Mouse (Mus musculus) kidney, embryonic 16.5 days (tissue): ENCODE results near the gene Map3k5. TPM values are rescaled to one million over a fixed set of nuclear protein-coding genes. Genes with fewer than 3 reads are reported as not detected.

Experiments
- ATAC-seq: fragments of 200-750 bp; cut with Nextera tagmentation; 2 replicates; pipeline ENCODE4 v1.8.0; 2017; ENCODE audit warnings: moderate TSS enrichment; ENCODE audit not compliant: low FRiP score, low TSS enrichment
- H3K27ac ChIP-seq: fragments of 300-500 bp; sonication (generic); 2 replicates; pipeline ENCODE4 v1.5.1; 2014; ENCODE audit warnings: low read length
- H3K27me3 ChIP-seq: fragments of 300-500 bp; sonication (generic); 2 replicates; pipeline ENCODE4 v1.6.1; 2014; ENCODE audit warnings: low read length, control low read depth, mixed read lengths; ENCODE audit not compliant: insufficient read depth
- H3K36me3 ChIP-seq: fragments of 300-500 bp; sonication (generic); 2 replicates; pipeline ENCODE4 v1.6.1; 2014; ENCODE audit warnings: low read length, control low read depth, mixed read lengths; ENCODE audit not compliant: insufficient read depth
- H3K4me1 ChIP-seq: fragments of 300-500 bp; sonication (generic); 2 replicates; pipeline ENCODE4 v1.6.1; 2014; ENCODE audit warnings: low read length, control low read depth, mixed read lengths; ENCODE audit not compliant: insufficient read depth
- H3K4me2 ChIP-seq: fragments of 300-500 bp; sonication (generic); replicated peaks from 2 replicates; pipeline ENCODE4 v1.6.1; 2014; ENCODE audit warnings: low read depth, low read length
- H3K4me3 ChIP-seq: fragments of 300-500 bp; sonication (generic); 2 replicates; pipeline ENCODE4 v1.5.1; 2014; ENCODE audit warnings: mild to moderate bottlenecking, low read length
- H3K9ac ChIP-seq: fragments of 300-500 bp; sonication (generic); replicated peaks from 2 replicates; pipeline ENCODE4 v1.6.1; 2014; ENCODE audit warnings: low read length
- H3K9me3 ChIP-seq: fragments of 300-500 bp; sonication (generic); 2 replicates; pipeline ENCODE4 v1.6.1; 2016; ENCODE audit warnings: low read length, control low read depth
- WGBS: fragments of 180-500 bp; shearing (Covaris S2); extraction: QIAGEN DNeasy Blood & Tissue Kit; methylation state at CpG from one replicate; pipeline ENCODE4 v1.1.7; 2014; 5-methylcytosine and 5-hydroxymethylcytosine counted together
- polyA plus RNA-seq: library from polyadenylated mRNA; unstranded; fragments of >200 nt; fragmentation: Nextera tagmentation; extraction: Ambion mirVana; gene quantifications from 2 replicates; pipeline ENCODE4 v1.2.1, GENCODE M21; 2015

Map3k5 gene
- polyA plus RNA-seq, 1 experiment from 2014 or later: 2.4 TPM

GRCm38 (mm10) chr10:20101456-20101855, 167.2 kb downstream of the Map3k5 start:
- Histone ChIP-seq H3K27me3 (no peaks in the 10 kb centered on the region), H3K4me1 (no peaks in the 10 kb centered on the region; the same call in 1 of the 2 replicates), H3K27ac (no peak overlapping the region), H3K4me2 (no peak overlapping the region), H3K9me3 (no peaks in the 10 kb centered on the region), H3K36me3 (peaks cover 7% of the 10 kb centered on the region; the same call in 1 of the 2 replicates), H3K4me3 (no peak overlapping the region), H3K9ac (no peak overlapping the region)
- WGBS: 96% methylated on average over 6 of the region's 6 CpGs
- ATAC-seq: no peak

DNA sequence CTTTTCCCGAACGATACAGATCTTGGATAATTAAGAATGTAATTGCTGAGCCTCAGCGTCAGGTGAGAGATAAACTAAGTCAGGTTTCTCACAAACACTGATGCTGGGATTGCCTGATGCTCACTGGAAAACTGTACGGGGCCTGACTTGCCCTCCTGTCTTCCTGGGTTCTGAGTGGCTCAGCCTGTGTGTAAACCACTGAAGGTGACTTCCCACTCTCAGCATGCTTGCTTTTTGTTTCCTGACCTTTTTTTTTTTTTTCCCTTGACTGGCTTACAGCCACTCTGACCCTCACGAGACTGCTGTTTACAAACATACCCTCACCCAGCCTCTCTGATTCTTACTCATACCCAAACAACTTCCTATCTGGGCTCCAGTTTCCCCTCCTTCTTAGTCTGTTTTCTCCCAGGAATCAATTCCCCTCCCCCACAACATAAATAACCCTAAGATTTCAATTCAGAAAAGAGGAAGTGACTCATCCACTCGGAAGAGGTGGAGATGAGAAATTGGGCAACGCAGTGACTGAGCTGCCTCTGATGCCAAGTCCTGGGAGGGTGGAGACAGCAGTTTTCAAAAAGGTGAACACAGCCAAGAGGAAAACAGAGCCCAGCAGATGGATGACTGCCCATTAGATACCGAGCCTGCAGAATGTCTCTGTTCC, 170.1 kb downstream of the Map3k5 start:
- WGBS: 59% methylated on average over 8 of the region's 8 CpGs
- Histone ChIP-seq H3K4me1 (no peaks in the 10 kb centered on the region; the same call in 1 of the 2 replicates), H3K9ac (no peak overlapping the region), H3K27ac (no peak overlapping the region), H3K9me3 (no peaks in the 10 kb centered on the region), H3K4me2 (no peak overlapping the region), H3K27me3 (no peaks in the 10 kb centered on the region), H3K36me3 (peaks cover 6% of the 10 kb centered on the region; the same call in 1 of the 2 replicates), H3K4me3 (no peak overlapping the region)
- no peak for ATAC-seq

GRCm38 (mm10) chr10:20105575-20105974, 171.3 kb downstream of the Map3k5 start:
- no peaks in the 10 kb centered on the region for H3K9me3 ChIP-seq
- H3K36me3 ChIP-seq: no peaks in the 10 kb centered on the region
- no peak overlapping the region for H3K27ac ChIP-seq
- H3K4me1 ChIP-seq: no peaks in the 10 kb centered on the region; the same call in 1 of the 2 replicates
- no peak overlapping the region for H3K4me2 ChIP-seq
- no peaks in the 10 kb centered on the region for H3K27me3 ChIP-seq
- WGBS: 67% methylated on average over 4 of the region's 4 CpGs
- no peak overlapping the region for H3K9ac ChIP-seq
- ATAC-seq: no peak
- no peak overlapping the region for H3K4me3 ChIP-seq

GRCm38 (mm10) chr10:20107031-20107430, 172.8 kb downstream of the Map3k5 start:
- Histone ChIP-seq H3K9me3 (no peaks in the 10 kb centered on the region), H3K9ac (no peak overlapping the region), H3K27ac (no peak overlapping the region), H3K4me1 (no peaks in the 10 kb centered on the region; the same call in 1 of the 2 replicates), H3K27me3 (no peaks in the 10 kb centered on the region), H3K4me3 (no peak overlapping the region), H3K4me2 (no peak overlapping the region), H3K36me3 (no peaks in the 10 kb centered on the region)
- 90% methylated on average over 14 of the region's 14 CpGs for WGBS
- ATAC-seq: no peak

DNA sequence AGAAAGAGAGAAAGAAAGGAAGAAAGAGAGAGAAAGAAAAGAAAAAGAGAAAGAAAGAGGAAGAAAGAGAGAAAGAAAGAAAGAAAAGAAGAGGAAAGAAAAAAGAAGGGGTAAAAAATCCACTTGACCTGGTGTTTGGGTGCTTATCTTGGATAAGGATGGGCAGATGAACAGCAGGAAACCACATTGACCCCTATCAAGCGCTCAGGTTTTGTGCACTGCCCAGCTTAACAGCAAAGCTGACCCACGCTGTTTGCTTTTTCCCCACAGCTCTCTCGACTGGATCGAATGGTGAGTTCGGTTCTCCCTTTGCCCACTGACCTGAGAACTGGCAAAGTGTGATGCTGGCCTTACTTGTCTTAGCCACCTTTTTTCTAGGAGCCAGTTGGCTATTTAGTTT, 177.2 kb downstream of the Map3k5 start:
- H3K4me1 ChIP-seq: no peaks in the 10 kb centered on the region
- H3K27me3 ChIP-seq: no peaks in the 10 kb centered on the region
- no peak overlapping the region for H3K27ac ChIP-seq
- H3K9ac ChIP-seq: no peak overlapping the region
- no peaks in the 10 kb centered on the region for H3K36me3 ChIP-seq
- ATAC-seq: no peak
- no peak overlapping the region for H3K4me3 ChIP-seq
- WGBS: 94% methylated on average over 5 of the region's 5 CpGs
- H3K4me2 ChIP-seq: no peak overlapping the region
- H3K9me3 ChIP-seq: no peaks in the 10 kb centered on the region

DNA sequence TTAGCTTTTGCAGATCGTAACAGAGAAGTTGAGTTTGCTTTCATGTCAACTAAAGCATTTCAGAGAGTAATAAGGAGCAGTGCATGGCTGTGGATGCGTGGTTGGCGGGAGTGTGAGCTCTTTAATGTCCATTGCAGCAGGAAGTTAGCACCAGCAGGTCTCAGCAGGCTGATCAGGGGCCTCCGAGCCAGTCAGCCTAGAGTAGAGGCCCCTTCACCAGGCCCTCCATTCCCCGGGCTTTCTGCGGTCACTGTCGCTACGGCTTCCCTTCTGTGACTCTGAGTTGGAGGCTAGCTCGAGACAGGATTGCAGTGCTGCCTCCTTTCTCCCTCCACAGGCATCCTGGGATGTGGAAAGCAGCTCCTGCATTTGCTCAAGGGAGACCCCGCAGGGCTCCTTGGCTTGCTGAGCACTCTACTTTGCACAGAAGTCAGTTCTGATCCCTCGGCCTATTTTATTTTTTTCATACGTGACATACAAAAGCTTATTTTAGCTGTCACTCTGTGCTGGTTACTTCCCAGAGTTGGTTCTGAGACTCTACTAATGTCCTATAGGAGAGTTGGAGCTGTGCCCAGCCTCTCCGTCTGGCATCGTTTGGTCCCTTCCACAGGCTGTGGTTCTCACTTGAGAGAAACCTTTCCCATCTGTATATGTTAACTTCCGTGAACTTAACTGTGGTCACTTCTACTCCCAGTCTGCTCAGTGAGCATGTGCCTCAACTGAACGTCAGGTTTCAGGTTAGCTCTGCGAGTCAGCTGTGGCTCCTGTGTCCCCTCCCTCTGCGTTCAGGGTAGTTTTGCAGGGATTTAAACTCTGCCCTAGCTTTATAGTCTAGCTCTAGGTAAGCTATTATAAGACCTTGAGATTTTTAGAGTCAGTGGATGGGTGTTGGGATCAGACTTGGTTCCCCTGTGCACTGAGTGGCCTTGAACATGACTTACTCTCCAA, 178.0 kb downstream of the Map3k5 start:
- Histone ChIP-seq H3K4me3 (no peak overlapping the region), H3K4me1 (no peaks in the 10 kb centered on the region), H3K9me3 (no peaks in the 10 kb centered on the region), H3K36me3 (no peaks in the 10 kb centered on the region), H3K9ac (no peak overlapping the region), H3K27ac (no peak overlapping the region), H3K4me2 (no peak overlapping the region), H3K27me3 (no peaks in the 10 kb centered on the region)
- 85% methylated on average over 18 of the region's 18 CpGs for WGBS
- no peak for ATAC-seq

DNA sequence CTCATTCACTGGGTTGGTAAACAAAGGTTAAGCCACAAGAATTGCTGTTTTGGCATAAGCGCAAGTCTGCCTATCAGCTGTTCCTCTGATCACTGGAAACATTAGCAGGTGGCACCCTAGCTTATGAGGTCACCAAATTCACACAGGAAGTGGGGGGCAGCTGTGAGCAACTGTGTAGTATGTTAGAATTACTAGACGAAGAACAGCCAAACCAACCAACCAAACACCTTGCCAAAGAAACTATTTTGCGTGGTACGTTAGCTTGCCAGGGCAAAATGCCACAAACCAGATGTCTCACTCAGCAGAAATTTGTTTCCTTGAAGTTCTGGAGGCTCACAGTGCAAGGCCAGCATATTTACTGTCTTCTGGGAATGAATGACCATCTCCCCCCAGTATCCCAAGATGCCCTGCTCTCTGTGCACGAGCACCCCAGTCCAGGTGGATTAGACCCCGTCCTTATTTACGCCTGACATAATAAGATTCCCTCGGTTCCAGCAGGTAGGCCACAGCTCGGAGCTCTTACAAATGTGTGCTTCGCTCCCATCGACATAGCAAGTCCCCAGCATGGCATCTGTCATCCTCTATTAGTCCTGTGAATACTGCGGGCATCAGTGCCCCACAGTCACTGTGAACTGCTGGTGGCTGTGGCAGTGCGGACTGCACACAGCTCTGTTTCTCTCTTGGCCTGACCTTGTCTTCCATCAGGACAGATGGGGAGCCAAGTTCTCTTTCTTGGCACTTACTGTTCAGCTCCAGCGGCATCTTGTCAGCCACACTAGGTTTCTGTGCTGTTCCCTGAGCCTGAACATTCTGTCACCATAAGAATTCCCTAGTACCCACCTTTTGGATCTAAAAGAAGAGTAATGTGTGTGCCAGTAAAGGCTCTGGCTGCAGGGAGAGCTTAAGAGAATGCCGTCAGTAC, 185.5 kb downstream of the Map3k5 start:
- Histone ChIP-seq H3K4me1 (no peaks in the 10 kb centered on the region), H3K36me3 (peaks cover 6% of the 10 kb centered on the region; the same call in 1 of the 2 replicates), H3K27ac (no peak overlapping the region), H3K9ac (no peak overlapping the region), H3K27me3 (no peaks in the 10 kb centered on the region), H3K4me2 (no peak overlapping the region), H3K4me3 (no peak overlapping the region), H3K9me3 (no peaks in the 10 kb centered on the region)
- ATAC-seq: no peak
- WGBS: 92% methylated on average over 15 of the region's 15 CpGs

DNA sequence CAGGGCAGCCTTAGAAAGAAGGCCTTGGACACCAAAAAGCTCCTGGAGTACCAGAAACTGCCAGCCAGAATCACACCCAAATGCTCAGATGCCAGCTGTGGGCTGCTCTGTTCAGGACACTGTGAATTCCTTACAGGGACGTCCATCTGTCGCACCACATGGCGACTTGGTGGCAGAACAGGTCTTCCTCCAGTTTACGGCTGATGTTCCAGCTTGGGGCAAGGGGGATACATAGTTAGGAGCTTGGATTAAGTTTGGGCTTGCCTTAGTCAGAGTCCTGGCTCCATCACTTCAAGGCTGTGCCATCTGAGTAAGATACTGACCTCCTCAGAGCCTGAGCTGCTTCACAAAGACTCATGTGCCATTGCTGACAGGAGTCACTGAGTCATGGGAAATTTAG, 187.7 kb downstream of the Map3k5 start:
- no peak for ATAC-seq
- no peak overlapping the region for H3K4me3 ChIP-seq
- H3K9me3 ChIP-seq: no peaks in the 10 kb centered on the region
- H3K9ac ChIP-seq: no peak overlapping the region
- 85% methylated on average over 4 of the region's 4 CpGs for WGBS
- H3K27ac ChIP-seq: no peak overlapping the region
- no peaks in the 10 kb centered on the region for H3K27me3 ChIP-seq
- no peak overlapping the region for H3K4me2 ChIP-seq
- H3K36me3 ChIP-seq: peaks cover 6% of the 10 kb centered on the region; the same call in 1 of the 2 replicates
- no peaks in the 10 kb centered on the region for H3K4me1 ChIP-seq

GRCm38 (mm10) chr10:20123401-20123800, 189.1 kb downstream of the Map3k5 start:
- H3K4me2 ChIP-seq: no peak overlapping the region
- no peaks in the 10 kb centered on the region for H3K9me3 ChIP-seq
- no peak overlapping the region for H3K27ac ChIP-seq
- no peak for ATAC-seq
- WGBS: 59% methylated on average over 9 of the region's 9 CpGs
- no peak overlapping the region for H3K4me3 ChIP-seq
- peaks cover 6% of the 10 kb centered on the region; the same call in 1 of the 2 replicates for H3K36me3 ChIP-seq
- H3K27me3 ChIP-seq: no peaks in the 10 kb centered on the region
- H3K9ac ChIP-seq: no peak overlapping the region
- no peaks in the 10 kb centered on the region for H3K4me1 ChIP-seq
